Mouse (Mus musculus): ENCODE results near the gene Fam210b. TPM values are rescaled to one million over a fixed set of nuclear protein-coding genes. Genes with fewer than 3 reads are reported as not detected.

Gene Fam210b
- polyA plus RNA-seq, 1 experiment from 2014 or later = 11.7 TPM

DNA sequence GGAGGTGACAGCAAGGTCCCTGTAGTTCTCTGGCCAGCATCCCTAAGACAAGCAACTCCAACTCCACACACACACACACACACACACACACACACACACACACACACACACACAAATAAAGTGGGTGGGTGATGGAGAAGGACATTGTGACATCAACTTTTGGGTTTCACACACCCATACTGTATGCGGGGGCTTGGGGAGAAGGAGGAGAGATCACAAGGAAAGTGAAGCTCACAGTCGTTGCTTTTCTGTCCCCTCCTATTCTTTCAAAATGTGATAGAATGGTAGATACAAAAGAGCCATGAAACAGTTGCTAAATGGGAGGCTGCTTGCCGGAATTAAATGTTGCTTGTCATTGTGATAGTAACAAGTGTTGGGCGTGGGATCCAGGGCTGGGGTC lies 49.3 kb downstream of the Fam210b start:
- H3K4me1 ChIP-seq (replicated peaks; ENCODE audit: insufficient read depth, low read length) = no peaks in the 10 kb centered on the region
- no peak overlapping the region for H3K27ac ChIP-seq
- no peak overlapping the region for H3K9ac ChIP-seq (ENCODE audit: low read depth, low read length)

DNA sequence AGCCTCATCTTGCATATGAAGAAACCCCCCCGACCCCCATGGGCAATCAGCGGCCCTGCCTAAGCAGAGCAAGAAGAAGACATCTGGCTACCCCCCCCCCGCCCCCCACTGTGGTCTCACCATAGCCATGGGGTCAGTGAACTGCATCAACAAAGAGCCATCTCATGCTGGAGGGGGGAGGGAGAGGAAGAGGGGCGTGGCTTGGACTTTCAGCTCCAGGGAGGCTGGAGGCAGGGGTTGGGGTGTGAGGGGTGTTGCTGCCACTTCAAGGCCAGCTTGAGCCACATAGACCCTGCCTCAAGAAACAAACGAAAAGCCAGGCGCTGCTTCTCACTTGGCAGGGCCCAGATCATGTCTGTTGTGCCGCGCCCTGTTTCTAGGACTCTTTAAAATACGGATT lies 50.6 kb downstream of the Fam210b start:
- Histone ChIP-seq H3K4me2 (ENCODE audit: low read length) (no peak overlapping the region), H3K4me1 (replicated peaks; ENCODE audit: insufficient read depth, low read length) (no peaks in the 10 kb centered on the region), H3K27me3 (ENCODE audit: insufficient read depth, low read length) (no peaks in the 10 kb centered on the region), H3K9ac (ENCODE audit: low read depth, low read length) (no peak overlapping the region), H3K4me3 (replicated peaks; ENCODE audit: low read depth, low read length) (no peak overlapping the region), H3K9me3 (replicated peaks; ENCODE audit: low read length) (no peaks in the 10 kb centered on the region), H3K27ac (no peak overlapping the region), H3K36me3 (ENCODE audit: insufficient read depth, low read length) (no peaks in the 10 kb centered on the region)
- 50% methylated on average over 9 of the region's 9 CpGs for WGBS
- ATAC-seq (replicated peaks; ENCODE audit: low FRiP score, low read depth) (no peak), DNase-seq (ENCODE audit: low spot score) (no peak)
- TF ChIP-seq CTCF (IDR thresholded peaks at IDR 0.05; ENCODE audit: low read depth) = no peak

More for the DNA sequence above, 49.3 kb downstream of the Fam210b start:
- H3K27me3 ChIP-seq (ENCODE audit: insufficient read depth, low read length) = no peaks in the 10 kb centered on the region
- TF ChIP-seq CTCF (IDR thresholded peaks at IDR 0.05; ENCODE audit: low read depth) = no peak
- no peak overlapping the region for H3K4me2 ChIP-seq (ENCODE audit: low read length)
- H3K9me3 ChIP-seq (replicated peaks; ENCODE audit: low read length) = no peaks in the 10 kb centered on the region
- no peak for ATAC-seq (replicated peaks; ENCODE audit: low FRiP score, low read depth)
- no peak overlapping the region for H3K4me3 ChIP-seq (replicated peaks; ENCODE audit: low read depth, low read length)
- 80% methylated on average over 4 of the region's 4 CpGs for WGBS
- no peaks in the 10 kb centered on the region for H3K36me3 ChIP-seq (ENCODE audit: insufficient read depth, low read length)
- DNase-seq (ENCODE audit: low spot score) = no peak

DNA sequence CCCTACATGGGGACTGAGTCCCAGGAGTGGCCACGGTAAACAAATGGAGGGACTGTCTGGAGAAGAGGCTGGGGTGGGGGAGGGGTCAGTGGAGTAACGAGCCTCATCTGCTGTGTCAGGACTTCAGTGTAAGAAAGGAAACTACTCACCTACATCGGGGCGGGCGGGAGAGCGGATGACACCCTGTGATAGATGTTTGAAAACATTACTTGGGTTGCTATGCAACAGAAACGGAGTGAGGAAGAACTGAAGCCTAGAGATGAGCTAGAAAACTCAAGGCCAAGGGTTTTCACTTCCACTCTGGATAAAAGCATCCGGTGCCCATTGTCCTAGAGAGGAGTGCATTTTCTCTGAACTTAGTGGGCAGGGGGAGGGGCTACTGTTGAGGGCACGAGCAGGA lies 54.5 kb downstream of the Fam210b start:
- H3K4me1 ChIP-seq (replicated peaks; ENCODE audit: insufficient read depth, low read length) = no peaks in the 10 kb centered on the region
- no peaks in the 10 kb centered on the region for H3K36me3 ChIP-seq (ENCODE audit: insufficient read depth, low read length)
- no peak overlapping the region for H3K4me3 ChIP-seq (replicated peaks; ENCODE audit: low read depth, low read length)
- WGBS = 21% methylated on average over 9 of the region's 9 CpGs
- no peaks in the 10 kb centered on the region for H3K27me3 ChIP-seq (ENCODE audit: insufficient read depth, low read length)
- no peak for TF ChIP-seq CTCF (IDR thresholded peaks at IDR 0.05; ENCODE audit: low read depth)
- peak; percentile 19 for DNase-seq (ENCODE audit: low spot score)
- H3K27ac ChIP-seq = no peak overlapping the region
- no peak overlapping the region for H3K4me2 ChIP-seq (ENCODE audit: low read length)
- H3K9ac ChIP-seq (ENCODE audit: low read depth, low read length) = no peak overlapping the region
- no peaks in the 10 kb centered on the region for H3K9me3 ChIP-seq (replicated peaks; ENCODE audit: low read length)
- no peak for ATAC-seq (replicated peaks; ENCODE audit: low FRiP score, low read depth)

DNA sequence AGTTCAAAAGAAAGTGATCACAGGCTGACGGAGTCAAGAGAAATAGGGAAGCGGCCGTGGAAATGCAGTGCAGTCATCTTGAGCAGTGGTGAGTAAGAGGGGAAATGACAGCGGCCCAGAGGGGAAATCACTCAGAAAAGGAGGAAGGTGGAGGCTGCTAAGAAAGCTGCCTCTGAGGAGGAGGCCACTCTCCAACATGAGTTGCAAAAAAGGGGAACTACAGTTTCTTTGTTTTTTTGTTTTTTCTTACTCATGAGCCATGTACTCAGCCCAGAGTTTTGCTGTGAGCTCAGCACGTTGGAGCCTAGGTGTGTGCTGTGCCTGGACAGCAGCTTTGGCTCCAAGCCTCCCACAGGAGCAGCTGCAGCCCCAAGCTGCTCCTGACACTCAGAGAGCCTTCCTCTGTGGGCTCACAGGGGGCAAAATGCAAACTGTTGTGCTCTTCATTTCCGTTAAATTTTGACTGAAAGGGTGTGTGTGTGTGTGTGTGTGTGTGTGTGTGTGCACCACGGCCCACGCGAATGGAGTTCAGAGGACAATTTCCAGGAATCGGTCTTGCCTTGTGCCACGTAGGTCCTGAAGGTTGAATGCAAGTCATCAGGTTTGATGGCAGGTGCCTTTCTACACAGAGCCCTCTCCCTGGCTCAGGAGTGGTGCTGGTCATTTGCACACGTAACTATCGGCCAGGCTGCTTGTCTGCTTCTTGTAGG lies 55.9 kb downstream of the Fam210b start:
- Histone ChIP-seq H3K9ac (ENCODE audit: low read depth, low read length) (no peak overlapping the region), H3K36me3 (ENCODE audit: insufficient read depth, low read length) (no peaks in the 10 kb centered on the region), H3K27me3 (ENCODE audit: insufficient read depth, low read length) (no peaks in the 10 kb centered on the region), H3K27ac (no peak overlapping the region), H3K4me3 (replicated peaks; ENCODE audit: low read depth, low read length) (no peak overlapping the region), H3K4me1 (replicated peaks; ENCODE audit: insufficient read depth, low read length) (no peaks in the 10 kb centered on the region), H3K9me3 (replicated peaks; ENCODE audit: low read length) (no peaks in the 10 kb centered on the region), H3K4me2 (ENCODE audit: low read length) (no peak overlapping the region)
- DNase-seq (ENCODE audit: low spot score) (peak; percentile 24), ATAC-seq (replicated peaks; ENCODE audit: low FRiP score, low read depth) (no peak)
- no peak for TF ChIP-seq CTCF (IDR thresholded peaks at IDR 0.05; ENCODE audit: low read depth)
- WGBS = 60% methylated on average over 13 of the region's 13 CpGs

DNA sequence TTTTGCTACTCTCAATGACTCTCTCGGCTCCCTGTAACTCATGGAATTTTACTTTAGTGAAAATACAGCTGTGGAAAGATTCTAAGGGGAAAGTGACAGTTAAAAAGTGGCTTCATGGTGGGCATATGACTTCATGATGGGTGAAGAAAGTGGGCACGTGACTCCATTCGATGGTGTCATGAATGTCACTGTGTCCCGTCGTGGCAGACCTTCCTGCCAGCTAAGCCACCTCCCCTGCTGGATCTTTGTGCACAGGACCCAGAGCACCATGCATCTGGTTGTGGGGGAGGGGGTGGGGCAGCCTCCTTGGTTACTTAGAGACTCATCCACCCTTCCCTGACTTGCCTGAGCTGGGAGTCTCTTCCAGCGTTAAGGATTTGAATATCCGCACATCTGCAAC lies 58.9 kb downstream of the Fam210b start:
- no peak for TF ChIP-seq CTCF (IDR thresholded peaks at IDR 0.05; ENCODE audit: low read depth)
- Histone ChIP-seq H3K27me3 (ENCODE audit: insufficient read depth, low read length) (no peaks in the 10 kb centered on the region), H3K9ac (ENCODE audit: low read depth, low read length) (no peak overlapping the region), H3K36me3 (ENCODE audit: insufficient read depth, low read length) (no peaks in the 10 kb centered on the region), H3K27ac (no peak overlapping the region), H3K4me2 (ENCODE audit: low read length) (no peak overlapping the region), H3K4me3 (replicated peaks; ENCODE audit: low read depth, low read length) (no peak overlapping the region), H3K4me1 (replicated peaks; ENCODE audit: insufficient read depth, low read length) (no peaks in the 10 kb centered on the region), H3K9me3 (replicated peaks; ENCODE audit: low read length) (no peaks in the 10 kb centered on the region)
- ATAC-seq (replicated peaks; ENCODE audit: low FRiP score, low read depth) (no peak), DNase-seq (ENCODE audit: low spot score) (no peak)
- 54% methylated on average over 7 of the region's 7 CpGs for WGBS

DNA sequence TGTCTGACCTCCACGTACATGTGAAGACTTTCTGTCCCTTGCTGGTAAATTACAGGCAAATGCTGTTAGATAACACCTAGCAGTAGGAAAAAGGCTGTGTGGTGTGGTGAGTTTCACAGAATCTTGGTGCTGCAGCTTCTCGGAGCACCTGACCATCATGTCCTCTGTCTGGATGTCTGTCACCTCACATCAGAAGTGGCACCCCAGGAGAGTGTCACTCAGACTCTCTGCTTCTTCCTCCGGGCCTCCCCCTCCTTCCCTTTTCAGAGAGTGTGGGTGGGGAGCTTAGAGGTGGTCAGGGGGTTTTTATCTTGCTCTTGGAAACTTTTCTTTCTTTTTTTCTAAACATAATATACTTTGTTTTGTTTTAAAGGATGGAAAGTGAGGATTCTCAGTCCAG lies 59.6 kb downstream of the Fam210b start:
- Histone ChIP-seq H3K4me3 (replicated peaks; ENCODE audit: low read depth, low read length) (no peak overlapping the region), H3K9ac (ENCODE audit: low read depth, low read length) (no peak overlapping the region), H3K27me3 (ENCODE audit: insufficient read depth, low read length) (no peaks in the 10 kb centered on the region), H3K4me1 (replicated peaks; ENCODE audit: insufficient read depth, low read length) (no peaks in the 10 kb centered on the region), H3K4me2 (ENCODE audit: low read length) (no peak overlapping the region), H3K27ac (no peak overlapping the region), H3K36me3 (ENCODE audit: insufficient read depth, low read length) (no peaks in the 10 kb centered on the region), H3K9me3 (replicated peaks; ENCODE audit: low read length) (no peaks in the 10 kb centered on the region)
- ATAC-seq (replicated peaks; ENCODE audit: low FRiP score, low read depth) (no peak), DNase-seq (ENCODE audit: low spot score) (no peak)
- no peak for TF ChIP-seq CTCF (IDR thresholded peaks at IDR 0.05; ENCODE audit: low read depth)
- 71% methylated on average over 3 of the region's 3 CpGs for WGBS

Other genes starting within 250 kb of the Fam210b start
- not detected in 2 replicates for gene Mc3r, start 97.1 kb upstream of the Fam210b start, polyA plus RNA-seq (2015; fragmentation: Nextera tagmentation; extraction: Ambion mirVana)
- 40.0 and 46.3 TPM in 2 replicates for gene Aurka, start 25.0 kb downstream of the Fam210b start, polyA plus RNA-seq (2015; fragmentation: Nextera tagmentation; extraction: Ambion mirVana)
- 32.4 and 34.6 TPM in 2 replicates for gene Cstf1, start 25.1 kb downstream of the Fam210b start, polyA plus RNA-seq (2015; fragmentation: Nextera tagmentation; extraction: Ambion mirVana)
- 0.13 and 0.14 TPM in 2 replicates for gene Cass4, start 48.2 kb downstream of the Fam210b start, polyA plus RNA-seq (2015; fragmentation: Nextera tagmentation; extraction: Ambion mirVana)
- 73.2 and 83.9 TPM in 2 replicates for gene Rtf2, start 95.0 kb downstream of the Fam210b start, polyA plus RNA-seq (2015; fragmentation: Nextera tagmentation; extraction: Ambion mirVana)
- 0.50 and 0.51 TPM in 2 replicates for gene Gcnt7, start 113.0 kb downstream of the Fam210b start, polyA plus RNA-seq (2015; fragmentation: Nextera tagmentation; extraction: Ambion mirVana)
- gene Fam209, start 127.0 kb downstream of the Fam210b start, polyA plus RNA-seq (2015; fragmentation: Nextera tagmentation; extraction: Ambion mirVana) = 0.20 TPM in 1 of 2 replicates, not detected in the other
- 0.22 and 0.53 TPM in 2 replicates for gene Tfap2c, start 204.0 kb downstream of the Fam210b start, polyA plus RNA-seq (2015; fragmentation: Nextera tagmentation; extraction: Ambion mirVana)